Mouse (Mus musculus) urinary bladder, postnatal 36 days (tissue): ENCODE measurements around the gene Slc4a4.
"Not testable (repeated sequence)": the region's sequence is repeated elsewhere in the genome, so short reads cannot be mapped to it uniquely, and the experiment has no call there.

Experiments used
- DNase-seq, 2 experiments: peaks; one replicate each; pipeline ENCODE4 v3.0.0; 2022; ENCODE audit warnings: low spot score in 2 of 2, mixed read lengths in 1 of 2

Gene Slc4a4

GRCm38 (mm10) chr5:88960342-88961105, 73.9 kb downstream of the Slc4a4 start:
- DNase-seq, result no peak

- DNase-seq, result no peak
Measured at GRCm38 (mm10) chr5:88961351-88961761, 74.7 kb downstream of the Slc4a4 start.

GRCm38 (mm10) chr5:88964685-88965290, 78.2 kb downstream of the Slc4a4 start:
- no peak for DNase-seq

GRCm38 (mm10) chr5:88966507-88966906, 79.9 kb downstream of the Slc4a4 start:
- DNase-seq, result no peak

- no peak for DNase-seq
Measured at GRCm38 (mm10) chr5:88968923-88969639, 82.5 kb downstream of the Slc4a4 start.

- DNase-seq, result no peak
Measured at GRCm38 (mm10) chr5:88971554-88971953, 84.9 kb downstream of the Slc4a4 start.

DNA sequence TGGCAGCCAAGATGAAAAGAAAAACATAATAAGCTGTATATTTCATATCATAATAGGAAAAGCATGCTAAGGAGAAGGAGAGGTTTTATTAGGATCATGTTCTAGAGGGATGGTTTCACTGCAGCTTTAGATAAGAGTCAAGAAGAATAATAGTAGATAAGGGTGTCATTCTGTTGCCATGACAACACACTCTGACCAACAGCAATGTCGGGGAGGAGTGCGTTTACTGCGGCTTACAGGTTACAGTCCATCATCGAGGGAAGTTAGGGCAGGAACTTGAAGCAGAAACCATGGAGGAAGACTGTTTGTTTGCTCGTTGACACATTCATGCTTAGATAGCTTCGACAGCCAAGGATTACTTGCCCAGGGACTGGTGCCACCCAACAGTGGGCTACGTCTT, 85.7 kb downstream of the Slc4a4 start:
- no peak for DNase-seq

GRCm38 (mm10) chr5:88973130-88973529, 86.5 kb downstream of the Slc4a4 start:
- no peak for DNase-seq

- no peak for DNase-seq
Measured at GRCm38 (mm10) chr5:88975694-88976093, 89.1 kb downstream of the Slc4a4 start.

GRCm38 (mm10) chr5:88976428-88976827, 89.8 kb downstream of the Slc4a4 start:
- no peak for DNase-seq

GRCm38 (mm10) chr5:88980740-88981139, 94.1 kb downstream of the Slc4a4 start:
- DNase-seq, result no peak

GRCm38 (mm10) chr5:88981243-88982014, 94.8 kb downstream of the Slc4a4 start:
- no peak for DNase-seq

DNA sequence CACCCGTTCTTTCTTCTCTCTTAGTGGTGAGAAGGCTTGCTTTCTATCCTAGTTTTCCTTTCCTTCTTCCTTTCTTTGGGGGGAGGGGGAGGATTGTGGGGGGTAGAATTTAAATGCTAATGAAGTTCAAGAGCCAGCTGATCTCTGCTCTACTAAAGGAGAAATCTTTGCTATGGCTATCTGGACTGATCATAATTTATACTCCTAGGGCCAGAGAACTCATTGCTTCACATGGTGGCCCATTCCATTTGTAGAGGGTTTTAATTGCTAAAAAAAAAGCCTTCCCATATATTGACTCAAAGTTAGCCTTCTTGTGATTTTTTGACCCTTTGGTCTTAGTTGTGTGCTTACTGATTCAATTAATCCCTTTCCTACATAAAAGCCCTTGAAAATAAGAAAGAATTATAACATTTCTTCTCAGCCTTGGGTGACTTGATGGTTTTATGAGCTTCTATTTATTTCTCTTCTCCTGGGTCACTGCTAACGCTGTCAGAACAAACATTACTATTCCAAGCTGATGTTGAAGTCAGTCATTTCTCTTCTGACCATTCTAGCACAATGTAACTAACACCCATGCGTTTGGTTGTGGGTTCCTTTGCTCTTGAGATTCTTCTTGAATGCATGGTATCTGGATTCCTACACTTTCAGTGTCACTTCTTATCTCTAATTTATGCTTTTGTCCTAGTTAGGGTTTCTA, 95.6 kb downstream of the Slc4a4 start:
- DNase-seq, result no peak

GRCm38 (mm10) chr5:88983170-88983569, 96.6 kb downstream of the Slc4a4 start:
- no peak for DNase-seq

GRCm38 (mm10) chr5:88983652-88984051, 97.0 kb downstream of the Slc4a4 start:
- no peak for DNase-seq

DNA sequence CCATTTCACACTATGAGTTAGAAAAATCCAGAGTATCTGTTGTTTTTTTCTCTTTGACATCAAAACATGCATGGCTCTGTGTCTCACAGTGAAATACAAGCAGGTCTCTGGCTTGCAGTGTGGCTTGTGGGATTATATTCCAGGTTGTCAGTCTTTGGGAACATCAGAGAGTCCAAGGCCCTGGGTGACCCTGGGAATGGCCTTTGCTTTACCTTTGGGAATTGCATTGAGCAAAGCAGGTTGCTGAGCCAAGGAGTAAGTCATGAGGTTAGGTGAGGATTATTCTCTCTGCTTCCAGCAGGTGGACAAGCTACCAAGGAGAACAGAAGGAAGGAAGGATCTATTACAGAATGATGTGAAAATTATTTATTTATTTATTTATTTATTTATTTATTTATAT, 102.4 kb downstream of the Slc4a4 start:
- DNase-seq, result peak in 1 of 2 experiments; percentile 28

- no peak for DNase-seq
Measured at GRCm38 (mm10) chr5:88990196-88990747, 103.7 kb downstream of the Slc4a4 start.

DNA sequence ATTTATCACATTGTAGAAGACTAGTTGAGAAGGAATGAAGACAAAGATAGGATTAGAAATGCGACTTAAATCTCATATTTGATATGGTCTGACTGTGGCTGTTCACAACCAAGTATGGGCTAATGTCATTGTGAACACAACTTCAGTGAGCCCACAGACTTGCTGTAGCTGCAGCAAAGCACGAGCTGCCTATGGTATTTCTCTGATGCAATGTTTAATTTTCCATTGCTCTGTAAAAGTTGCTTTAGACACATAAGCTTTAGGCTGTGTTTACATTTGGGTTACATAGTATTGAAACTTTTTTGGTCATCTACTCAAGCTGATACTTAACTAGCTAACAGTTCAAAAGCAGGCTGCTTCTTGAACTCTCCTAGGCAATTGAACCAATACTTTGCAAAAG, 104.7 kb downstream of the Slc4a4 start:
- DNase-seq, result not testable (repeated sequence)

DNA sequence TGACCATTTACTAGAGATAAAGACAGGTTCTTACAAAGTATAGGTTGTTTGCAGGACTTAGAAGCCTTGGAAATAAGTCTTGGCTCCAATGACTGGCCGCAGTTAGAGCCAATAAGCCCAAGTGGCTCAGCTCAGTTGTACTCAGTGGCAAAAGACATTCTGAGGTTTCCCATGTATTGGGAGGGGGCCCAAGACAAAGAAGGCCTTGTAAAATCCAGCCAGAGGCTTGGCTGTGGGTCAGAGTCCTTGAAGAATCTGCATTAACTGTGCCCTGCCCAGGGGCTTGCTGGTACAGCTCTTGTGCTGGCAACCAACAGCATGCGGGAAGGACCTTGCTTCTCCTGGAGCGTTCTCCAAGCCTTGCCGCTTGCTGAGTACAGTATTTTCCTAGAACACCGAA, 107.9 kb downstream of the Slc4a4 start:
- no peak for DNase-seq

DNA sequence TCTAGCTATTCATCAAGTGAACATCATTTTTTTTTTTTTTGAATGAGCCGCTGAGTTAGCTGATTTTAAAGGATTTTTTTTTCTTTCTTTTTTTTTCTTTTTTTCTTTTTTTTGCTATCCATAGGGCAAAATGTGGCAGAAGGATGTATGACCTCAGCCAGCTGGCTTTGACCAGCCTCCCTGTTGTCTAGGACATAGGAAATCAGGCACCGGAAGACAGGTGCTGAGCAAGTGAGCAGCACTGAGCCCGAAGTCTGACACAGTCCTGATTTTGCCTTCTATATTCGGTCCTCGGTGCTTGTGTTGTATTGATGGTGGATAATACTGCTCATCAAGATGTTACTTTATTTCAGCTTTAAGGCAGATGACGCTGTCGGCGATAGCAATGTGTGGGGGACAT, 109.6 kb downstream of the Slc4a4 start:
- DNase-seq, result no peak

GRCm38 (mm10) chr5:88997277-88997676, 110.7 kb downstream of the Slc4a4 start:
- DNase-seq, result no peak
